In the genomic region with DNA sequence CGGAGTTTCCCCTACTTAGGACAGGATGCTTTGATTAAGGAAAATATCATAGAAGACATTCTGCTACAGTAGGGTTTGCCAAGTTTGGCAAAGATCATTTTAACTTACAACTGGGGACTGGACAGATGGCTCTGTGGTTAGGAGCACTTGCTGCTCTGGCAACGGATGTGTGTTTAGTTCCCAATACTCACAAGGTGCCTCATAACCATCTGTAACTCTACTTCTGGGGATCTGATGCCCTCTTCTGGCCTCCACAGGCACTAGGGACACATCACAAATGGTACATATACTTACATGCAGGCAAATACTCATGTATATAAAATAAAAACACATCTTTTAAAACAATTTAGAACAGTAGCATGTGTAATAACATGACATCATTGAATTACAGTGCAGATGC, we compare ENCODE assay signal across 7 mouse cellular contexts. TPM values are rescaled to one million over a fixed set of nuclear protein-coding genes. Genes with fewer than 3 reads are reported as not detected.
DNase-seq lines count a peak whose midpoint lies in the region; ATAC-seq and TF ChIP-seq lines count a peak whose summit lies in the region.

No protein-coding gene starts in this region.

- peak; percentile 72 for DNase-seq in kidney, adult 2 months
- DNase-seq in Muller cell, postnatal 12 days (ENCODE audit: inconsistent ontology term) = peak; percentile 51
- DNase-seq in cerebellum, adult 11 months = peak; percentile 44
- peak; percentile 3 for DNase-seq in lung, postnatal 25 days (ENCODE audit: low spot score)
- no peak for DNase-seq in urinary bladder, postnatal 10 days (ENCODE audit: low spot score)

- no peaks in the 10 kb centered on the region for H3K27me3 ChIP-seq in kidney, adult 2 months (replicated peaks; ENCODE audit: control insufficient read depth, insufficient read depth, low read length)
- no peaks in the 10 kb centered on the region for H3K27me3 ChIP-seq in kidney, embryonic 15.5 days

- no peak overlapping the region for H3K9ac ChIP-seq in kidney, embryonic 15.5 days

- 51% methylated on average over 2 of the region's 2 CpGs for WGBS in kidney, adult 2 months
- 54% methylated on average over 2 of the region's 2 CpGs for WGBS in kidney, embryonic 15.5 days

- no peak overlapping the region for H3K4me3 ChIP-seq in kidney, adult 2 months (ENCODE audit: insufficient read depth, low read depth, low read length)
- no peak overlapping the region for H3K4me3 ChIP-seq in kidney, embryonic 15.5 days (replicated peaks)

- no peaks in the 10 kb centered on the region for H3K9me3 ChIP-seq in kidney, embryonic 15.5 days (replicated peaks)

- TF ChIP-seq POLR2A in kidney, adult 2 months (IDR thresholded peaks at IDR 0.05; ENCODE audit: low read depth, low read length) = no peak

- no peaks in the 10 kb centered on the region for H3K36me3 ChIP-seq in kidney, adult 2 months (ENCODE audit: control insufficient read depth, insufficient read depth, low read length)
- no peaks in the 10 kb centered on the region for H3K36me3 ChIP-seq in kidney, embryonic 15.5 days

- H3K4me2 ChIP-seq in kidney, embryonic 15.5 days = no peak overlapping the region

- no peak for ATAC-seq in kidney, embryonic 15.5 days (replicated peaks; ENCODE audit: low FRiP score)
- ATAC-seq in hematopoietic stem cell, adult 5-6 weeks (replicated peaks in 1 of 2; ENCODE audit: insufficient read depth in 1 of 2, low FRiP score in 2 of 2, low TSS enrichment in 1 of 2, low read depth in 1 of 2, poor library complexity in 2 of 2, severe bottlenecking in 2 of 2) = peak; percentile 59 to 76; a peak in 2 of 4 replicates

- peaks cover 16% of the 10 kb centered on the region; the same call in 1 of the 2 replicates for H3K4me1 ChIP-seq in kidney, adult 2 months (ENCODE audit: control insufficient read depth, insufficient read depth, low read length)
- H3K4me1 ChIP-seq in kidney, embryonic 15.5 days = peaks cover 10% of the 10 kb centered on the region

- TF ChIP-seq CTCF in kidney, adult 2 months (conservative IDR thresholded peaks at IDR 0.05; ENCODE audit: insufficient read depth, insufficient read length, low read depth, low read length) = peak; percentile 54

- H3K27ac ChIP-seq in kidney, adult 2 months (ENCODE audit: insufficient read depth, low read depth, low read length) = no peak overlapping the region
- H3K27ac ChIP-seq in kidney, embryonic 15.5 days = no peak overlapping the region

RNA-seq across cellular contexts. Expression of gene Rnf212b, which starts 3.9 kb away (rescaled TPM):
- 7.4 and 7.6 TPM in 2 replicates for polyA plus RNA-seq in kidney, adult 2 months (2012; rRNA removed)
- polyA plus RNA-seq in kidney, embryonic 15.5 days (2015; fragmentation: Nextera tagmentation; extraction: Ambion mirVana) = not detected in 2 replicates
- not detected in 2 replicates for total RNA-seq in hematopoietic stem cell, adult 5-6 weeks (2017)

RNA-seq across cellular contexts. Expression of gene Slc7a8, which starts 36.0 kb away (rescaled TPM):
- polyA plus RNA-seq in kidney, adult 2 months (2012; rRNA removed) = 333 and 352 TPM in 2 replicates
- 12.8 and 14.2 TPM in 2 replicates for polyA plus RNA-seq in kidney, embryonic 15.5 days (2015; fragmentation: Nextera tagmentation; extraction: Ambion mirVana)
- total RNA-seq in hematopoietic stem cell, adult 5-6 weeks (2017) = 2.3 and 3.2 TPM in 2 replicates

RNA-seq across cellular contexts. Expression of gene Homez, which starts 53.0 kb away (rescaled TPM):
- 9.2 and 9.6 TPM in 2 replicates for polyA plus RNA-seq in kidney, adult 2 months (2012; rRNA removed)
- 18.0 and 18.3 TPM in 2 replicates for polyA plus RNA-seq in kidney, embryonic 15.5 days (2015; fragmentation: Nextera tagmentation; extraction: Ambion mirVana)
- 11.3 and 19.1 TPM in 2 replicates for total RNA-seq in hematopoietic stem cell, adult 5-6 weeks (2017)

RNA-seq across cellular contexts. Expression of gene Ppp1r3e, which starts 59.6 kb away (rescaled TPM):
- 21.0 and 23.5 TPM in 2 replicates for polyA plus RNA-seq in kidney, adult 2 months (2012; rRNA removed)
- 1.9 and 2.2 TPM in 2 replicates for polyA plus RNA-seq in kidney, embryonic 15.5 days (2015; fragmentation: Nextera tagmentation; extraction: Ambion mirVana)
- 2.6 and 3.6 TPM in 2 replicates for total RNA-seq in hematopoietic stem cell, adult 5-6 weeks (2017)

Comparison
In these comparisons a context has a peak if more than half of its experiments do, and no peak if none do; other contexts are left out.
1. RNA of gene Slc7a8, which starts 36.0 kb away (polyA plus RNA-seq): 333 to 352 TPM in kidney, adult 2 months; 12.8 to 14.2 TPM in kidney, embryonic 15.5 days; every median in the first group is over 10 times any median in the second.